Mouse (Mus musculus) layer of hippocampus, postnatal 14 days (tissue): Measurements from ENCODE around the gene Tspan3. TPM values are rescaled to one million over a fixed set of nuclear protein-coding genes. Genes with fewer than 3 reads are reported as not detected.

Experiments used
- DNase-seq, 2 experiments: peaks; one replicate each; pipeline ENCODE4 v3.0.0; 2021 to 2022; ENCODE audit warnings: low spot score in 2 of 2, mixed read lengths in 1 of 2
- long read RNA-seq, 2 experiments: library from polyadenylated mRNA; stranded (forward); transcript quantifications; one replicate each; pipeline ENCODE4 v2.0.0; 2021
- total RNA-seq, 2 experiments: library from RNA; stranded (reverse); gene quantifications; 2 replicates each; pipeline ENCODE4 v1.2.3; 2021

Gene Tspan3
- total RNA-seq: 100 to 1,000 TPM; 378 to 389 TPM
- long read RNA-seq, experiment 1, transcript Tspan3-201 (7 exons, 1,716 nt): major isoform, 798 of 850 reads
- long read RNA-seq, experiment 1, partial matches to known transcripts: 10 of 850 reads
- long read RNA-seq, experiment 1, other reads (novel, unspliced or antisense): 42 of 850 reads
- long read RNA-seq, experiment 2, transcript Tspan3-201 (7 exons, 1,716 nt): major isoform, 974 of 1,090 reads
- long read RNA-seq, experiment 2, partial matches to known transcripts: 12 of 1,090 reads
- long read RNA-seq, experiment 2, other reads (novel, unspliced or antisense): 103 of 1,090 reads

- DNase-seq: no peak
Measured at GRCm38 (mm10) chr9:56165377-56165776, at the start of gene Tspan3. Gene Tspan3 (minus strand): TSS chr9:56165477.

- peak; percentile 68 to 87 for DNase-seq
Measured at GRCm38 (mm10) chr9:56213451-56214291, 48.4 kb upstream of the Tspan3 start.

DNA sequence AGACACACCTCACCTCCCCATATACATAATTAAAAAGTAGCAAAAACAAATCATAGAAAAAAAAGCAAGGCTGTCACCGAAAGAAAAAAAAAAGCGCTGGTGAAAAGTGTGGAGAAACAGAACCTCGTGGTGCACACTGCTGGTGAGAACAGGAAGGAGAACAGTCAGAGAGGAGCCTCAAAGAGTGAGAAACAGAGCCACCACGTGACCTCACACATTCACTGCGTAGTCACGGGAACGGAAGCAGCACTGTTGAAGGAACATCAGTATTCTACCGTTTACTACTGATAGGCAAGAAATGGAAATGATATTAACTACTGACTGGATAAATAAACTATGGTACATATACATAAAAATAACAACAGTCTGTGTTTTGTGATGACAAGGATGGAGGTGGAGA, 43.5 kb upstream of the Tspan3 start:
- no peak for DNase-seq

GRCm38 (mm10) chr9:56207516-56207915, 42.2 kb upstream of the Tspan3 start:
- DNase-seq: no peak

- DNase-seq: no peak
Measured at GRCm38 (mm10) chr9:56207083-56207482, 41.8 kb upstream of the Tspan3 start.

- no peak for DNase-seq
Measured at GRCm38 (mm10) chr9:56205336-56205735, 40.1 kb upstream of the Tspan3 start.

DNA sequence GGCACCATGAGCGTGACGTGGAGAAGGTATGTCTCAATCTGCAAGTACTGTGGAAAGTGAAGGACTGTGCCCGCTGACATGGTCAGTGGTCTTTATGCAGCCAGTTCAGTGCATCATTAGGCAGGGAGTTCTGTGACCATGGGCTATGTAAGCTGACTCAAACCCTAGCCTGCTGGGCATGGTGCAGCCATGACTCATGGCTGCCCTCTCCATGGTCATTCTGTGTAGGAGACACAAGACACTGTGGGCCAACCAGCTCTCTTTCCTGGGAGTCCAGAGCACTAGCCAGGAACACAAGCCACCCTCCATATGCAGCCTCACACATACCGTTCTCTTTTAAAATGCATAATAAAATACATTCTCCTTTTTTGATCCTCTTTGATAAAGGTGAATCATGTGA, 39.0 kb upstream of the Tspan3 start:
- DNase-seq: no peak

DNA sequence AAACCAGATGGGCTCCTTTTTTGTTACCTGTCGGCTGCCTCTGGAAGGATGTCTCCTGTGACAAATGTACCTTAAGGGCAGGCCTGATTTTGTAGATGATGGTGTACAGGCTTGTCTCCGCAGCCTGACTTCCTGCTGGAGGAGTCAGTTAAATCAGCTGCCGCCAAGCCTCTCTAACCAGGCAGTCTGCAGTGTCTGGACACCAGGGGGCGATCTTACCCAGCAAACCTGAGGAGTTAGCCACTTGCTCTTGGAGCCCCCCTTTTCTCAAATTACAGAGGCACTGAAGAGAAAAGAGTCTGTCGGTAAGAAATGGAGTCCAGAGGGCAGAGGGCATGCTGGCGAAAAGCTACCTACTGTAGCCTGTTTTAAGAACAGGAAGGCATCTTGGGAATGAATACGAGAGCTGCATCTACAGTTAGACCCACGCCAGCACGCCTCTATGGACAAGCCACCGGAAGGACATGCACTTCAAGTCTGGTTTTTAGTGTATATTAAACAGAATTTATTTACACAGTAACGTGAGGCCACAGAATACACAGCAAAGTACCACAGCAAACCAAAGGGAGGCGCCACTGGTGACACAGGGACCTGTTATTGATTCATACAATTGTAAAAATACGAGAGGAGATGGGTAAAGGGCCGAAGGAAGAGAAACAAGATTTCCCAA, 35.5 kb upstream of the Tspan3 start:
- peak; percentile 80 to 87 for DNase-seq

DNA sequence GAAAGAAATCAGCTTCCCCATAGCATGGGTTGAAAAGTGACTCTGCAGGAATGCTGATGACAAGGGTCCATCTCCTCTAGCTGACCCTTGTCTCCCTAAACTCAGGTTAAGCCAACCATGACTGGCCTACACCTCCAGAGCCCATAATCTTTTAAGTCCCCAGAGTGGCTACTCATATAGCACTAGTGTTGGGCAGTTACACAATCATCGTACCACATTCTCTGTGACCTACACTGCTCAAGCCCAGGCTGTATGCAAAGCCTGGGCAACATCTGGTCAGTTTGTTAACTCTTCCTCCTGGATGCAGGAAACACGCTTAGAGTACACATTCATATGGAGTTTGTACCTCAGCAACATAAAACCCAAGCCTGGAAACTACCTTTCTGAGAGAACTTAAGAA, 34.9 kb upstream of the Tspan3 start:
- DNase-seq: no peak

- no peak for DNase-seq
Measured at GRCm38 (mm10) chr9:56196921-56197320, 31.6 kb upstream of the Tspan3 start.

- no peak for DNase-seq
Measured at GRCm38 (mm10) chr9:56195193-56195592, 29.9 kb upstream of the Tspan3 start.

- DNase-seq: no peak
Measured at GRCm38 (mm10) chr9:56191498-56192455, 26.5 kb upstream of the Tspan3 start.

DNA sequence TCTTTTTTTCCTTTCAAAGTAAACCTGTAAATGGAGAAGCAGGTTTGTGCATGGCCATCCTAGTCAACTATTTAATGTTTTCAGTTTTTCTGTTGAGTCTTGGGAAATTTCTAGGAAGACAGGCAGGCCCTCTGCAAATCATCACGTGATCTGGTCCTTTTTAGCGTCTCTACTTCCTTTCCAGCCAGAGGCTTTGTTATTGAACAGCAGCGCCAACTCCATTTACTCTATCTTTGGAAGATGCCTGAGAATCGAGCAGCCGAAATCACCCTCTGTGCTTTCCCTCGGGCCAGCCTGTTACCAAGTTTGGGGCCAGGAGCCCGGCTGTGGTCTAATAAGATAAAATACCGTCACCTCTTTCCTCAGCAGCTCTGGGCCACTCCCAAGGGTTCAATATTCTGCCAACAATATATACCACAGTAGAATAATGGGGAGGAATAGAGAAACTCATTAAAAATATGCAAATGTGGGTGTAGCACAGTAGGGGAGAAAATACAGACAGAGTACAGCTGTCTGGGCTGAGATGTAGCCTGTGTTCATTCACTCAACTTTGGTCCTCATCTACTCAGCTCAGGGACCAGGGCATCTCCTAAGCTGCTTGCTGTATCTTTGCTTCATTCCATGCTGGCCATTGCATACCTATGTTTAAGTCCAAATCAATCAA, 15.0 kb upstream of the Tspan3 start:
- DNase-seq: no peak

DNA sequence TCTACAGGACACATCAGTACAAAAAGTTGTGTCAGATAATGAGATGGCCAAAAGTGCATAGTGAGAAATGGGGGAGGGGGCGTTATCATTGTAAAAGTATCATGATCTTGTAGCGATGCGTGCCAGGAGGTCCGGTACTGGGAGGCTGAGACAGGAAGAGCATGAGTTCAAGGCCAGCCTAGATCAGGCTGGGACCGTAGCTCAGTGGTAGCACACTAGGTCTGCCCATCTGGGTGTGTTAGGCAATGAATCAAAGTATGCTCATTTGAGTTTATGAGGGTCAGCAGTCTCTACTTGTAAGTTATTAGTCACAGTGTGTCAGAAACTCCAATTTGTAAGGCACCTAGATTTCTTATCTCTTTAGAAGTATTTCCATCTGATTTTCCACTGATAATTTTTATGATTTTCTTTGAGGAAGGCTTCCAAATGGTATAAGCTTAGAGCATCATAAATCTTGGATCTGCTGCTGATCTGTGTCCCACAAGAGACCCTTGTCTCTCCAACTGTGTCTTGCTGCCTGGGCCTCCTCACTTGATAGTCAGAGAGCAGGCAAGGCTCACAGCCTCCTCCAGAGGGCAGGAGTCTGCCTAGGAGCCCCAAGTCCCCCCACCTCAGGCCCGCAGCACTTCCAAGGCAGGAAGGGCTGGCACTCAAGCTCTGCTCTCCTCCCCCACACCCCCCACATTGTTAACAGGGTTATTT, 14.3 kb upstream of the Tspan3 start:
- DNase-seq: no peak

DNA sequence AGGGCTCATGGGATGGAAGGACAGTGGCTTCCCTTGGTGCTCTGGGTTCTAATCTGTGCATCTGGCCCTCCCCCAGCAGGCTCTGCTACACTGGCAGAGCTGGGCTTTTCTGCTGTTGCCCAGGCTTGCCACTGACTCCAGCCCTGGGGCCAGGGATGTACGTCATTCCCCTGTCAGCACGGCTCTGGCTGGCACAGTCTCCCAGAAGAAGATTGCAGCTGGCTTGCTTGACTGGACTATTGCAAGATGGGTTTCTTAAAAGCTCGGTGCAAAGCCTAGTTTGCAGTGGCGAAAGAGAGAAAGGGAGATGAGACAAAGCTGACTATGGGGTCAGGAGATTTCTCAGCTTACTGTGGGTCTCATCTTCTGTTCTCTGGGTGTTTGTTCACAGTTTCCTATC, 12.1 kb upstream of the Tspan3 start:
- no peak for DNase-seq

DNA sequence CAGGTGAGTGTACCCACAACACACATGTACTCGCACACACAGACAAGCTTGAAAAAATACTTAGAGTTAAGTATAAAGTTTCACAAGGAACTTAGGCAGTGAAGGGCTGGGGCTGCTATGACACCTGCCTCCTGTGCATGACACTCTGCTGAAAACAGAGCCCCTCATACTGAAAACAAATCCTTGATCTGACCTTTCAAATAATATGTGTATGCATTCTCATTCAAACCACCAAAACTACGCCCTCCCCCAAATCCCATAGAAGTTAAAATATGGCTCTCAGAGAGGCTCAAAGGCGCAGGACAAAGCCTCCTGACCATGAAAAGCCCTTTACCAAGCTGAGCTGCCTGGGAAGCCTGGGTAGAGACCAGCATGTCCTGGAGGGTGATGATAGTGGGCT, 10.0 kb upstream of the Tspan3 start:
- no peak for DNase-seq

GRCm38 (mm10) chr9:56167690-56168089, 2.4 kb upstream of the Tspan3 start:
- DNase-seq: no peak

DNA sequence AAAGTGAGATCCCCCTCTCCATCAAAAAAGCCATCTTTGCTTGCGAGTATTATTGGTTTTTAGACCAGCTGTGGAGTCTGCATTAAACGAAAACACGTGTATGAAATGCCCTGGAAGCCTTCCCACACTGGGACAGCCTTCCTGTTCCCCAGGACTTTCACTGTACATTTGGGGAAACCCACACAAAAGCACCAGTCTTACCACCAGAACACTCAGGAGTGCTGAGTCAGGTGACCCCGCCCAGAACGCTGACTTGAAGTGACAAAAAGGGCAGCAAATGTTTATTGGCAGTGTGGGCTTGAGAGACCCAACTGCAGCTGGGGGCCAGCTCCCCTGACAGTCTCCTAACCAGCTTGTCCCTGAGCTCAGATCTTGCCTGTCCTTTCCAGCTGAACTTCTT, 884 bp upstream of the Tspan3 start:
- DNase-seq: no peak

GRCm38 (mm10) chr9:56160341-56161141, 4.7 kb downstream of the Tspan3 start:
- peak; percentile 90 to 94 for DNase-seq
